Mouse (Mus musculus) layer of hippocampus, adult 9-11 months (tissue): Measurements from ENCODE around the gene Vmn1r234.
"Not testable (repeated sequence)": the region's sequence is repeated elsewhere in the genome, so short reads cannot be mapped to it uniquely, and the experiment has no call there.

ENCODE experiments used
- DNase-seq: peaks from one replicate; pipeline ENCODE4 v3.0.0; 2022

The Vmn1r234 gene

GRCm38 (mm10) chr17:21225787-21226186 is at the start of gene Vmn1r234:
Vmn1r234 (plus strand) TSS chr17:21226087.
- DNase-seq, result no peak

- not testable (repeated sequence) for DNase-seq
Measured at GRCm38 (mm10) chr17:21211081-21211480, 14.8 kb upstream of the Vmn1r234 start.

- DNase-seq, result peak; percentile 4
Measured at GRCm38 (mm10) chr17:21231654-21232053, 5.8 kb downstream of the Vmn1r234 start.

GRCm38 (mm10) chr17:21256111-21256510 is 30.2 kb downstream of the Vmn1r234 start, which contains the start of gene Vmn1r235:
Vmn1r235 (plus strand) TSS chr17:21256411.
- DNase-seq, result no peak

GRCm38 (mm10) chr17:21272103-21272502 is 46.2 kb downstream of the Vmn1r234 start:
- peak; percentile 15 for DNase-seq

- no peak for DNase-seq
Measured at GRCm38 (mm10) chr17:21282642-21283041, 56.8 kb downstream of the Vmn1r234 start, which contains the start of gene Vmn1r236. Vmn1r236 (plus strand) TSS chr17:21282942.

GRCm38 (mm10) chr17:21284395-21284794 is 58.5 kb downstream of the Vmn1r234 start:
- DNase-seq, result no peak
